Mouse (Mus musculus) lung, adult 2 months (tissue): ENCODE measurements around the gene Arhgef39.

Source experiments
- CTCF ChIP-seq: fragments of 200-500 bp; IDR thresholded peaks from 2 replicates; pipeline ENCODE4 v1.5.1; 2011; ENCODE audit warnings: mild to moderate bottlenecking, low read length, control low read depth; ENCODE audit not compliant: insufficient read depth
- POLR2A ChIP-seq: fragments of 200-500 bp; IDR thresholded peaks from 2 replicates; pipeline ENCODE4 v1.6.1; 2011; ENCODE audit warnings: low read depth, mild to moderate bottlenecking, control low read depth, low read length, borderline replicate concordance; ENCODE audit errors: extremely low read depth

DNA sequence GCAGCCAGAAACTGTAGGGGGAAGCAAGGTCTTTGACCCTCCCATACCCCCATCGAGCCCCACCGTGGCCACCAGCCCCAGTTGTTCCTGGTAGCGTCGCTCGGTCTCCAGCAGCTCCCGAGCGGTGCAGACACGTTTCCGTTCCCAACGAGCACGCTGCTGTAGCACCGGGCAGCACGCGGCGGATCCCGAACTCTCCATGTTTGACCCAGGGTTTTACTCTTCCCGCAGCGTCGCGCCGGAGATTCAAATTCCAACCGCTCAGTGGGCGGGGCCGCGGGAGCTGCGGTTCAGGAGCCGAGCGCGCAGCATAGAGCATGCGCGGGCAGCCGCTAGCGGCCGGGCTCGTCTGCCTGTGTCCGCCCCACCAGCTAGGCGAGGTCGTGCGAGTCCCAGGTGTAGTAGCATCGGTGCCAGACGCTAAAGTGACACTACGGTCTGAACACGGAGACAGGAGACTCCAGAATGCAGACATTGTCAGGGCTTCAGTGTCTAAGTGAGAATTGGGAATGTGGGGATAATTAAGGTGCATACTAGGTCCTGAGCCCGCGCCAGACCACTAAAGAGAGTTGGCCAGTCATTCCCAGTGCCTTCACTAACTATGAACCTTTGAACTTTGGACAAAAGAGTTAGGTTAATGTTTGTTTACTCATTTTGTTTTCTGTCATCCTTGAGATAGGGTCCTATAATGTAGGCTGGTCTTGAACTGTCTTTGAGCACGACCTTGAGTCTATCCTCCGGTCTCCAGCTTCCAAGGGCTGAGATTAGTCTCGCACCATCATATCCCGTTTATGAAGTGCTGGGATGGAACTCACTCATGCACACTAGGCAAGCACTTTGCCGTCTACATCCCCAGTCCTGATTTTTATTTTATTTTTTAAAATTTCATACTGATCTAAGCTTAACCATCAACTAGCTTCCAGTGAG lies at the start of gene Arhgef39:
- TF ChIP-seq CTCF = no peak
- TF ChIP-seq POLR2A = no peak
